Mouse (Mus musculus) midbrain, embryonic 12.5 days (tissue): ENCODE data around the gene Gm4881. TPM values are rescaled to one million over a fixed set of nuclear protein-coding genes. Genes with fewer than 3 reads are reported as not detected.

Experiments
- ATAC-seq: fragments of 200-750 bp; cut with Nextera tagmentation; 2 replicates; pipeline ENCODE4 v1.8.0; 2017; ENCODE audit warnings: low read depth, moderate TSS enrichment, moderate library complexity; ENCODE audit not compliant: low FRiP score
- H3K27ac ChIP-seq: fragments of 300-500 bp; sonication (generic); replicated peaks from 2 replicates; pipeline ENCODE4 v1.5.1; 2016; ENCODE audit warnings: mild to moderate bottlenecking
- H3K27me3 ChIP-seq: fragments of 300-500 bp; sonication (generic); 2 replicates; pipeline ENCODE4 v1.6.1; 2016; ENCODE audit warnings: mild to moderate bottlenecking
- H3K36me3 ChIP-seq: fragments of 300-500 bp; sonication (generic); 2 replicates; pipeline ENCODE4 v1.6.1; 2016
- H3K4me1 ChIP-seq: fragments of 300-500 bp; sonication (generic); 2 replicates; pipeline ENCODE4 v1.6.1; 2016
- H3K4me2 ChIP-seq: fragments of 300-500 bp; sonication (generic); replicated peaks from 2 replicates; pipeline ENCODE4 v1.6.1; 2016; ENCODE audit warnings: mild to moderate bottlenecking, moderate library complexity
- H3K4me3 ChIP-seq: fragments of 300-500 bp; sonication (generic); 2 replicates; pipeline ENCODE4 v1.5.1; 2016; ENCODE audit warnings: mild to moderate bottlenecking
- H3K9ac ChIP-seq: fragments of 300-500 bp; sonication (generic); replicated peaks from 2 replicates; pipeline ENCODE4 v1.6.1; 2016; ENCODE audit warnings: mild to moderate bottlenecking, moderate library complexity
- H3K9me3 ChIP-seq: fragments of 300-500 bp; sonication (generic); 2 replicates; pipeline ENCODE4 v1.6.1; 2016; ENCODE audit warnings: mild to moderate bottlenecking
- WGBS: fragments of 180-500 bp; shearing (Covaris S2); methylation state at CpG from one replicate; pipeline ENCODE4 v1.1.7; 2016; 5-methylcytosine and 5-hydroxymethylcytosine counted together
- polyA plus RNA-seq: library from polyadenylated mRNA; unstranded; fragments of >200 nt; fragmentation: Nextera tagmentation; extraction: Ambion mirVana; gene quantifications from 2 replicates; pipeline ENCODE4 v1.2.1, GENCODE M21; 2016

Gene Gm4881
- polyA plus RNA-seq, 1 experiment from 2014 or later, result 3.6 TPM

- H3K9me3 ChIP-seq, result no peaks in the 10 kb centered on the region
- peaks cover 48% of the 10 kb centered on the region for H3K36me3 ChIP-seq
- H3K9ac ChIP-seq, result no peak overlapping the region
- no peaks in the 10 kb centered on the region for H3K27me3 ChIP-seq
- H3K4me1 ChIP-seq, result peaks cover 16% of the 10 kb centered on the region
- WGBS, result 80% methylated on average over 3 of the region's 3 CpGs
- H3K4me3 ChIP-seq, result no peak overlapping the region
- no peak overlapping the region for H3K27ac ChIP-seq
- no peak for ATAC-seq
- H3K4me2 ChIP-seq, result no peak overlapping the region
Measured at GRCm38 (mm10) chr7:24891241-24892124, 52.8 kb downstream of the Gm4881 start.

DNA sequence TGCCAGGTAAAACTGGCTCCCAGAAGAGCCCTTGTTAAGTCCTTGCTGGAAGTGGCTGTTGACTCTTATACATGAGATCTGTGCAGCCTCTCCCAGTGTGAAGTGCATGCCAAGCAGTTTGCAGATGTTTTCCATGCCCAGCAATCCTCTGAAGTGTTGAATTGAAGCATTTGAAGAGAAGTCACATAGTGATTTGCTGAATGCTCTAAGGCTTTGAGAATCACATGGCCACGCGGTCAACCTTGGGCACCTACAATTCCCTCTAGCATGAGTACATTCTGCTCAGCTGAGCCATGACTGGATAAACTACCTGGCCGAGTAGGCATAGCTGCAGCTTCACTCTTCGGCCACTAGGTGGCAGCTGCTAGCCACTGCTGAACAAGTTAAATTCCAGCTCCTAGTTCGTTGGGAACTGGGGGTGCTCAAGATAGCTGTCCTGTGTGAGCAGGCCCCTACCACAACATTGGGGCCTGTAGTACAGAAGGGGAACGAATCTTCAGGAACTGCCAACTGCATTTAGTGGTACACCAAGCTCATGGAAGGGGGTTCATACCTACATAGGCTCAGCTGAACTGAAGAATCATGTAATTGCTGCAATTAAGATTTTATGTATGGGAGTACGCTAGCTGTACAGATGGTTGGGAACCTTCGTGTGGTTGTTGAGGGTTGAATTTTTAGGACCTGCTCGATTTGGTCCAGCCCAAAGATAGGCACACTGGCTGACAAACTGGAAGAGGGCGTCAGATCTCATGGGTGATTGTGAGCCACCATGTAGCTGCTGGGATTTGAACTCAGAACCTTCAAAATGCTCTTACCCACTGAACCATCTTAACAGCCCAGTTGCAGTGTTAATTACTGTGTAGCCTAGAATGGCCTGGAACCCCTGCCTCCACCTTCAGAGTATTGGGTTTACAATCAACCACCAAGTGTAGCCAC is 53.7 kb downstream of the Gm4881 start:
- peak; percentile 51 for ATAC-seq
- Histone ChIP-seq H3K4me2 (no peak overlapping the region), H3K27ac (no peak overlapping the region), H3K36me3 (peaks cover 57% of the 10 kb centered on the region), H3K27me3 (no peaks in the 10 kb centered on the region), H3K9me3 (no peaks in the 10 kb centered on the region), H3K9ac (no peak overlapping the region), H3K4me1 (peaks cover 25% of the 10 kb centered on the region), H3K4me3 (no peak overlapping the region)
- 28% methylated on average over 10 of the region's 10 CpGs for WGBS

- WGBS, result 78% methylated on average over 6 of the region's 6 CpGs
- Histone ChIP-seq H3K4me2 (no peak overlapping the region), H3K4me1 (peaks cover 30% of the 10 kb centered on the region), H3K36me3 (peaks cover 57% of the 10 kb centered on the region), H3K27ac (peak overlapping the region; percentile 25; the same call in 1 of the 2 replicates), H3K27me3 (no peaks in the 10 kb centered on the region), H3K9me3 (no peaks in the 10 kb centered on the region), H3K4me3 (no peak overlapping the region), H3K9ac (no peak overlapping the region)
- ATAC-seq, result no peak
Measured at GRCm38 (mm10) chr7:24889431-24890220, 54.7 kb downstream of the Gm4881 start.

GRCm38 (mm10) chr7:24887096-24887495 is 57.2 kb downstream of the Gm4881 start:
- 79% methylated on average over 4 of the region's 4 CpGs for WGBS
- no peak overlapping the region for H3K27ac ChIP-seq
- H3K9ac ChIP-seq, result peak overlapping the region; percentile 99
- H3K4me2 ChIP-seq, result peak overlapping the region; percentile 3; the same call in 1 of the 2 replicates
- peaks cover 30% of the 10 kb centered on the region for H3K4me1 ChIP-seq
- H3K9me3 ChIP-seq, result no peaks in the 10 kb centered on the region
- H3K36me3 ChIP-seq, result peaks cover 57% of the 10 kb centered on the region
- no peak overlapping the region for H3K4me3 ChIP-seq
- no peak for ATAC-seq
- no peaks in the 10 kb centered on the region for H3K27me3 ChIP-seq

DNA sequence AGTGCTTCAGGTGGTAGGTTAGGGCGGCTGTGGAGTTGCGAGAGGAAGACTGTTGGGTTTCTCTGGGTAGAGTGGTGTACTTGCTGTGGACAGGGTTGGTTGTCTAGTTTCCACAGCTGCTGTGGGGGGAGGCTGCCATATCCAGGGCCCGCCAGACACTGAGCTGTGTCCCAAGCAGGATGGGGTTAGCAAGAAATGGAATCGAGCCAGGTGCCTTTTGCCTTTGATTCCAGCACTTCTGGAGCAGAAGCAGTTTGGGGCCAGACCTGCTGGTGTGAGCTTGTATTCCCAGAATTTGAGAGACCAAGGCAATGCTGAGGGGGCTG is 58.0 kb downstream of the Gm4881 start:
- Histone ChIP-seq H3K4me1 (peaks cover 30% of the 10 kb centered on the region), H3K9me3 (no peaks in the 10 kb centered on the region), H3K4me2 (peak overlapping the region; percentile 84), H3K9ac (peak overlapping the region; percentile 99), H3K4me3 (peak overlapping the region; percentile 89), H3K36me3 (peaks cover 55% of the 10 kb centered on the region), H3K27ac (no peak overlapping the region), H3K27me3 (no peaks in the 10 kb centered on the region)
- ATAC-seq, result no peak
- WGBS, result 74% methylated on average over 4 of the region's 4 CpGs

- Histone ChIP-seq H3K27me3 (no peaks in the 10 kb centered on the region), H3K4me3 (peak overlapping the region; percentile 89), H3K9me3 (no peaks in the 10 kb centered on the region), H3K9ac (peak overlapping the region; percentile 99), H3K4me2 (peak overlapping the region; percentile 84), H3K36me3 (peaks cover 49% of the 10 kb centered on the region), H3K27ac (no peak overlapping the region; the same call in 1 of the 2 replicates), H3K4me1 (peaks cover 30% of the 10 kb centered on the region)
- WGBS, result 47% methylated on average over 12 of the region's 12 CpGs
- ATAC-seq, result no peak
Measured at GRCm38 (mm10) chr7:24885468-24886307, 58.6 kb downstream of the Gm4881 start.

DNA sequence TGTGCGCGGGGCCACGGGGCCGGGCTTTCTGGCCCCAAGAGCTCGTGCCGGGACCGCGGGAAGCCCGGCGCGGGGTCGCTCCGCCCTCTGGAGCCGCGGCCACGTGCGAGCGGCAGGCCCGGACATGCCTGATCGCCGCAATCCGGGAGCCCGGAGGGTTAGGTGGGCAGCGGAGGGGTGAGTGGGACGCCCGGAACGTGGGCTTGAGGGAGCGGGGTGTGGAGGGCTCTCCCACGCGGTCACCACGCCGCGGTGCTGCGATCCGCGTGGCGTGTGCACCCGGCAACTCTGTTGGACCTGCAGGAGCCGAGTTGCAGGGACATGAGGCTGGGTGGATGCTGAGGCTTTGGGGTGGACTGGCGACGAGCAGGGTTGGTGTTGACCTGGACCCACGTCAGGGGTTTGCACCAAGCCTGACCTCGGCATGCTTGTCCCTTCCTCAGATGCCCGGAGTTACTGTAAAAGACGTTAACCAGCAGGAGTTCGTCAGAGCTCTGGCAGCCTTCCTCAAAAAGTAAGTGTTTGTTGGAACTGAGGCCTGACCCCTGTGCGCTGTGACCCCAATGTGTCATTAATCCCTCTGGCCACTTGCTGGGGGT is 59.5 kb downstream of the Gm4881 start:
- Histone ChIP-seq H3K9ac (peak overlapping the region; percentile 99), H3K4me3 (peak overlapping the region; percentile 89), H3K4me2 (peak overlapping the region; percentile 84), H3K4me1 (peaks cover 30% of the 10 kb centered on the region), H3K36me3 (peaks cover 41% of the 10 kb centered on the region), H3K27me3 (no peaks in the 10 kb centered on the region), H3K9me3 (no peaks in the 10 kb centered on the region), H3K27ac (peak overlapping the region; percentile 88)
- under 1% methylated on average over 47 of the region's 47 CpGs for WGBS
- 0 out of 2 replicates have a peak, but pooled peaks have one; percentile 2 for ATAC-seq

- Histone ChIP-seq H3K9ac (peak within 1 kb of the TSS; percentile 99), H3K27me3 (no peaks in the 10 kb centered on the region), H3K4me2 (peak within 1 kb of the TSS; percentile 84), H3K4me1 (peaks cover 30% of the 10 kb centered on the region), H3K4me3 (peak within 1 kb of the TSS; percentile 89), H3K27ac (peak within 1 kb of the TSS; percentile 88), H3K36me3 (peaks cover 34% of the 10 kb centered on the region), H3K9me3 (no peaks in the 10 kb centered on the region)
- ATAC-seq, result peak; percentile 92
- under 1% methylated on average over 57 of the region's 57 CpGs for WGBS
Measured at GRCm38 (mm10) chr7:24883896-24884692, 60.2 kb downstream of the Gm4881 start, which contains the start of gene Rps19. Gene Rps19, plus strand, starts transcription at chr7:24884371.

DNA sequence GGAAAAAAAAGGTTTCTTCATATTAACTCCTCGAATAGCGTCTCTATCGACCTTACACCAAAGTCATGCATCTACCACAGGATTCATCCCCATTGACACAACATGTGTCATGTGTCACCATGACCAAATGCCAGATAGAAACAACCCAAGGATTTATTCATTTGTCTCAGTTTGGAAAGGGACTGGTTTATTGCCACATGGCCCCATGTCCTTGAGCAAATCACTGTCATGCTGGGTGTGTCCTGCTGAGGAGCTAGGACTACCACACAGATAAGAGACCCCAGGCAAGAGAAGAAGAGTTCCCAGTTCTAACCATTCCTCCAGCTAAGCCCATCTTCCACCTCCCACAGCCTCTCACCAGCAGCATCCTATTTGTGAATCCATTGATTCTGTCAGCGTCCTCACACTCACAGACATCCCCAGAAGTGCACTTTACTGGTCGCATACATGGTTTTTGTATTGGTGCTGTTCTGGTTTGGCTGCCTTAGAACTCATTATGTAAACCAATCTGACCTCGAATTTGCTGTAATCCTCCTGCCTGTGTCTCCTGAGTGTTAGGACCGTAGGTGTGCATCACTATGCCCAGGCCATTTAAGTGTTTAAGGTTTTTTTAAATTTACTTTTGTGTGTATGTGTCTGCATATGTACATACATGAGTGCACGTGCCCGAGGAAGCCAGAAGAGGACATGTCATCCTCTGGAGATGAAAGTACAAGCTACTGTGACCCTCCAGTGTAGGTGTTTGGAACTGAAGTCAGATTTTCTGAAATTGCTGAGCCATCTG is 61.7 kb downstream of the Gm4881 start:
- WGBS, result 91% methylated on average over 9 of the region's 9 CpGs

More for the DNA sequence above, 61.7 kb downstream of the Gm4881 start:
- H3K36me3 ChIP-seq, result peaks cover 20% of the 10 kb centered on the region
- H3K4me2 ChIP-seq, result no peak overlapping the region
- H3K27ac ChIP-seq, result no peak overlapping the region
- no peaks in the 10 kb centered on the region for H3K27me3 ChIP-seq
- H3K4me3 ChIP-seq, result no peak overlapping the region
- no peak overlapping the region for H3K9ac ChIP-seq
- no peak for ATAC-seq
- no peaks in the 10 kb centered on the region for H3K9me3 ChIP-seq
- H3K4me1 ChIP-seq, result peaks cover 26% of the 10 kb centered on the region
